Mouse (Mus musculus) mature B cell (primary cell): Measurements from ENCODE around the gene Gm49450.
"Not testable (repeated sequence)": the region's sequence is repeated elsewhere in the genome, so short reads cannot be mapped to it uniquely, and the experiment has no call there.

Experiments used
- in situ Hi-C: fragments of 300-500 bp; cut with MboI; formaldehyde crosslinking; loops from 2 replicates; pipeline ENCODE4 v1.14.3; 2019

The Gm49450 gene

GRCm38 (mm10) chr15:98956000-98956399 is 2.6 kb upstream of the Gm49450 start:
- in situ Hi-C loops, result no loop called here

GRCm38 (mm10) chr15:98955324-98955723 is 2.0 kb upstream of the Gm49450 start:
- in situ Hi-C loops, result no loop called here

- in situ Hi-C loops, result no loop called here
These were observed 1.3 kb upstream of the Gm49450 start for GRCm38 (mm10) chr15:98954425-98955253.

GRCm38 (mm10) chr15:98952751-98953400 is 475 bp downstream of the Gm49450 start:
- in situ Hi-C loops, result no loop called here

GRCm38 (mm10) chr15:98952063-98952455 is 1.3 kb downstream of the Gm49450 start:
- in situ Hi-C loops, result no loop called here

- in situ Hi-C loops, result not testable (repeated sequence)
These were observed 2.0 kb downstream of the Gm49450 start for GRCm38 (mm10) chr15:98951122-98952062.

- in situ Hi-C loops, result no loop called here
These were observed 3.8 kb downstream of the Gm49450 start for GRCm38 (mm10) chr15:98949607-98949892.

- in situ Hi-C loops, result no loop called here
These were observed 4.3 kb downstream of the Gm49450 start for GRCm38 (mm10) chr15:98948857-98949606.

- in situ Hi-C loops, result no loop called here
These were observed 5.0 kb downstream of the Gm49450 start for GRCm38 (mm10) chr15:98948382-98948781.

- in situ Hi-C loops, result no loop called here
These were observed 5.5 kb downstream of the Gm49450 start for GRCm38 (mm10) chr15:98947884-98948283.

GRCm38 (mm10) chr15:98943133-98943532 is 10.2 kb downstream of the Gm49450 start:
- in situ Hi-C loops, result no loop called here

- in situ Hi-C loops, result no loop called here
These were observed 11.3 kb downstream of the Gm49450 start for GRCm38 (mm10) chr15:98942081-98942480.

GRCm38 (mm10) chr15:98941539-98941938 is 11.8 kb downstream of the Gm49450 start:
- in situ Hi-C loops, result no loop called here

GRCm38 (mm10) chr15:98940816-98941215 is 12.5 kb downstream of the Gm49450 start:
- in situ Hi-C loops, result no loop called here

- in situ Hi-C loops, result no loop called here
These were observed 19.0 kb downstream of the Gm49450 start, which contains the start of gene Tuba1b for GRCm38 (mm10) chr15:98934217-98934839. TSS of gene Tuba1b (minus strand) at chr15:98934565.

- in situ Hi-C loops, result no loop called here
These were observed 19.5 kb downstream of the Gm49450 start for GRCm38 (mm10) chr15:98933833-98934216.

- in situ Hi-C loops, result not testable (repeated sequence)
These were observed 20.2 kb downstream of the Gm49450 start for GRCm38 (mm10) chr15:98933004-98933671.

GRCm38 (mm10) chr15:98930998-98931397 is 22.4 kb downstream of the Gm49450 start:
- in situ Hi-C loops, result no loop called here

GRCm38 (mm10) chr15:98930017-98930734 is 23.2 kb downstream of the Gm49450 start:
- in situ Hi-C loops, result no loop called here
